Mouse (Mus musculus): Measurements from ENCODE around the gene Lemd1.

- TF ChIP-seq POLR2A (IDR thresholded peaks at IDR 0.05; ENCODE audit: insufficient read depth, low read depth, low read length), result no peak
- no peak for TF ChIP-seq CTCF (IDR thresholded peaks at IDR 0.05; ENCODE audit: insufficient read depth, low read depth, low read length)
Observed at GRCm38 (mm10) chr1:132295506-132295905, 104.3 kb downstream of the Lemd1 start.
